Mouse (Mus musculus): ENCODE measurements around the gene Ripor1.
"Not testable (repeated sequence)": the region's sequence is repeated elsewhere in the genome, so short reads cannot be mapped to it uniquely, and the experiment has no call there.

Gene Ripor1

DNA sequence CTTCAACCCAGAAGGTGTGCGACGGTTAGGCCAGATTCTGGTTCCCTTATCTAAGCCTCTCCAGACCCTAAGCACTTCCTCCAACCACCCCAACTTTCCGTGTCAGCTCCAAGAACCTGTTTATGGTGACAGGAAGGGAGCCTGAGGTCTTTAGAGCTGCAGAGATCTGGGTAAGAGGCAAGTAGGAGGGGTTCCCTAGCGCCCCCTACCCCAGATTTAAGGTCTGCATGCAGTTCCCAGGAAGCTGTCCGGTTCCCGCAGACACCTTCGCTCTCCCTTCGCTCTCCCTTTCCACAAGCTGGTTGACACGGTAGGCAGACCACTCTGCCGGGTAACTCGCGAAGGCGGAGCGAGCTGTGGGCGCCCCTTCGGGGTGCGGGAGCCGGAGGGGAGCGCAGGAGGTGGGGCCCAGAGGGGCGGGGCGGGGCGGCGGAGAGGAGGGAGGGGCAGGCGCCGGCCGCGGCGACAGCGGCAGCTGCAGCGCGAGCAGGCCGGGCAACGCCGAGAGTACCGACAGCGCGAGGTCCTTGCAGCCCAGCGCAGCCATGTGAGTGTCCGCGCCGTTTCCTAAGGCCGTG, at the start of gene Ripor1:
TSS of gene Ripor1 (plus strand) at position 452 of the 578 bp plus-strand sequence.
- peak; percentile 84 for DNase-seq (ENCODE audit: low read depth, low spot score)

DNA sequence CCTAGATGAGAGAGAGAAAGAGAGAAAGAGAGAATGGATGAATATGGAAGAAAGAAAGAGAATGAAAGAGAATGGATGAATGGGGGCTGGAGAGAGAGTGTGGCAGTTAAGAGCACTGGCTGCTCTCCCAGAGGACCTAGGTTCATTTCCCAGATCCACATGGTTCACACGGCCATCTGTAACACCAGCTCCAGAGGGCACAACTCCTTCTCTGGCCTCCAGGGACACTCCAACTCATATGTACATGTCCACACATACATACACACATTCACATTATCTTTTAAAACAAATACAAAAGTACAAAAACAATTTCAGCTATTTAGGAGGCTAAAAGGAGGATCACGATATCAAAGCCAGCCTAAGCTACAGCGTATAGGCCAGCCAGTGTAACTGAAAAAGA, 42.2 kb upstream of the Ripor1 start:
- no peak for DNase-seq (ENCODE audit: low read depth, low spot score)

GRCm38 (mm10) chr8:105563871-105564270, 41.2 kb upstream of the Ripor1 start:
- DNase-seq (ENCODE audit: low read depth, low spot score), result no peak

GRCm38 (mm10) chr8:105564573-105565229, 40.4 kb upstream of the Ripor1 start:
- not testable (repeated sequence) for DNase-seq (ENCODE audit: low read depth, low spot score)

GRCm38 (mm10) chr8:105565401-105565881, 39.6 kb upstream of the Ripor1 start:
- peak; percentile 16 for DNase-seq (ENCODE audit: low read depth, low spot score)

DNA sequence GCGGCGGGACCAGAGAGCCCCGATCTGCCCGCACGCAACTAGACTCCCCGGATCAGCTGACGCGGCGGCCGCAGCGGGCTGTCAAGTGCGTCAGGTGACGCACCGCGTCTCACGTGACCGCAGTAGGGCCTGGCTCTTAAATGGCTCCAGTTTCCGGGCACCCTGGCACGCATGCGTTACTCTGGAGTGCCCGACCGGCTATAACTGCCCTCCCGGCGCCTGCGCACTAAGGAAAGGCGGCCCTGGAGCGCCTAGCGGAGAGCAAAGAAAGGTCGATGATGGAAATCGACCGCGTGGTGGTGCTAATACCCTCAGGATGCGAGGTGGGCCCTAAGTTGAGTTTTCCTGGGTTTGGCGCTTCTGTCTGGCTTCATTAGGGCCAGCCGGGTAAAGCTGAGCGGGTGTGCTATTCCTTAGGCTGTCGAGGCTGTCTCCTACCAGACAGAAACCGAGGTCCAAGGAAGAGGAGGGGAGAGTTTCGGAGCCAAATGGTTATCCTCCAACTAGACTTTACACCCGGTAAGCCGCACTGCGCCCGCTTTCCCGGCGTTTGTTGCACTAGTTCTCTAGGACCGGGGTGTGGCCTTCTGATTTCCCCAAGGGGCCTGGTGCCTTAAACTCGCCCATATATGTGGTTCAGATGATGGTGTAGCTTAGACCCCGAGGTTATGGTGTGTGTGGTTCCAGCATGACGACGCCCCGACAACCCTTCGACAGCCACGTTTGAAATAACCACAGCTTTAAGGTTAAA, 38.9 kb upstream of the Ripor1 start, which contains the start of gene Atp6v0d1:
TSS of gene Atp6v0d1 (minus strand) at position 96 of the 751 bp plus-strand sequence.
- DNase-seq (ENCODE audit: low read depth, low spot score), result peak; percentile 100

DNA sequence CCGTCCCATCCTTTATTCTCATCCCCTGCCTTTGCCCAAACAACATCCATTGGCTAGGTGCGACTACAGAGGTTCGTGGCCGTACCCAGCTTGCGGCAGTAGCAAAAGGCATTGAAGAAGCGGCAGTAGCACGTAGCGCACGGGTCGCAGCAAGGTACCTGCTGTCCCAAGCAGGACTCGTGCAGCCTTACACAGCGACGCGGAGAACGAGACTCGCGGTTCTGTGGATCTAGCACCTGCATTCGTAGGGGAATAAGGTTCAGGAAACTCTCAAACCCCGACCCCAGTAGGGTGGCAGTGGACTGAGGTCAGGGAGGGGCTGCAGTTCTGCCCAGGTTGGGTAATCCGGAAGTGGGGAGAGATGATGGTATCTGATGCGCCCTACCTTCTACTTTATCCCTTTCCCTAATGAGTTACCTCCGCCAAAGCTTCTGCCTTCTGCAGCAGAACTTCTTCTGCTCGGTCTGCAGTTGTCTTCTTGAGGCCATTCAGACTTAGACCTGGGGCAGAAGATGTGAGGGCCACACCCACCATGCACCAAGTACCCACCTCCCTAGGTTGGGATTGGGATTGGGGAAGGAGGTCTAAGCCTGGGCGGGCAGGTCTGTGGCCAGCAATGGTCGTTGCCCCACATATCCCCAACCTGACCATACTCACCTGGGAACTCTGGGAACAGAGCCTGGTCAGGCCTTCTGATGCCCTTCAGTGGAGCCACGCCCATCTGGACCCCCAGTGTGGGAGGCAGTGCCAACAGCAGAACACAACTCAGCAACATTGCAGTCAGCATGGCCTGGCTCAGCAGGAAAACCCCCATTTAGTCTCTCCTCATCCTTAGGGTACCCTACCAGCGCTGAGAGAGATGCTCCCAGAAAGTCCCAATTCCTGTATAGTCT, 38.1 kb upstream of the Ripor1 start:
- peak; percentile 23 for DNase-seq (ENCODE audit: low read depth, low spot score)

DNA sequence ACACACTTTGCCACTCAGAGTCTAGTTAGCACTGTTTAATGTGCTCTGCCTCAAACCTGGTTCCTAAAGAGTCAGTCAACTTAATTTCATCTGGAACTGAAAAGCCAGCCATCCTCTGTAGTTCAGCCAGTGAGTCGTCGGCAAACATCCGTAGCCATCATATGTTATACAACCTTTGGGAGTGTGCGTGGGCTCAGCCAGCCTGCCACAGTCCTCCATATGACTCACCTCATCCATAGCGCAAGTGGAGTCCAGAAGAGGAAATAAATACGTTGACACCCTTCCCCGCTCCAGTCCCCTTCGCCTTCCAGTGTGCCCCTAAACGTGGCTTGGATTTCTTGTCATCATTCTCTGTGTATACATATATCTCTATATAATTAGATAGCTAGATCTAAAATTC, 33.2 kb upstream of the Ripor1 start:
- DNase-seq (ENCODE audit: low read depth, low spot score), result no peak

- no peak for DNase-seq (ENCODE audit: low read depth, low spot score)
These were observed 31.6 kb upstream of the Ripor1 start for GRCm38 (mm10) chr8:105573427-105573826.

GRCm38 (mm10) chr8:105574741-105575140, 30.3 kb upstream of the Ripor1 start:
- DNase-seq (ENCODE audit: low read depth, low spot score), result no peak

GRCm38 (mm10) chr8:105575538-105575937, 29.5 kb upstream of the Ripor1 start:
- no peak for DNase-seq (ENCODE audit: low read depth, low spot score)

DNA sequence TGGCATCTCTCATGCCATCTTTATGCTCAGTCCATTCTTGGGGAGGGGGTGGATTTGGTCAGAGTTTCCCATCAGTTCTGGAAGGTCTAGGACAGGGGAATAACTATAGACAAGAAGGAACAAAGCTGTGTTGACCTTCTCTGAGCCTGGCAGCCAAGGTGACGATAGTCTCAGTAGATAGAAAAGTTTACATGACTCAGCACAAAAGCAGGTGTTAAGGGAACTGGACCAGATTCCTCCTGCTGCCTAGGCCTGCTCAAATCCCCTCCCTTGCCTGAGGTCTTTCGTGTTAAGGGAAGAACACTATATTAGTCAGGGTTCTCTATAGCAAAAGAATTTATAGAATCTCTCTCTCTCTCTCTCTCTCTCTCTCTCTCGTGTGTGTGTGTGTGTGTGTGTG, 25.3 kb upstream of the Ripor1 start:
- DNase-seq (ENCODE audit: low read depth, low spot score), result no peak

DNA sequence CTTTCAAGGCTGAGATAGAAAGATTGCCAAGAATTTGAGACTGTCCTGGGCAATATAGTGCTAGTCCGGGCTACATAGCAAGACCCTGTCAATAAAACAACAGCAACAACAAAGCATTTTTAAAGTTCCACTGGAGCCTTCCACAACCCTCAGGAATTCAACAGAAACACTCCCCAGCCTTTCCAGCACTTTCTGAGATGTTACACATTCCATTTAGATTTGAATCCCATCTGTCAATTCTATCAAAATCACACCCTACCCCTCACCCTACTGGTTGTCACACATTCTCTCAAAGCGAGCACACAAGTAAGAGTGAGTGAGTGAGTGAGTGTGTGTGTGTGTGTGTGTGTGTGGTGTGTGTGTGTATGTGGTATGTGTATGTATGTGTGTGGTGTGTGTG, 12.6 kb upstream of the Ripor1 start:
- no peak for DNase-seq (ENCODE audit: low read depth, low spot score)

DNA sequence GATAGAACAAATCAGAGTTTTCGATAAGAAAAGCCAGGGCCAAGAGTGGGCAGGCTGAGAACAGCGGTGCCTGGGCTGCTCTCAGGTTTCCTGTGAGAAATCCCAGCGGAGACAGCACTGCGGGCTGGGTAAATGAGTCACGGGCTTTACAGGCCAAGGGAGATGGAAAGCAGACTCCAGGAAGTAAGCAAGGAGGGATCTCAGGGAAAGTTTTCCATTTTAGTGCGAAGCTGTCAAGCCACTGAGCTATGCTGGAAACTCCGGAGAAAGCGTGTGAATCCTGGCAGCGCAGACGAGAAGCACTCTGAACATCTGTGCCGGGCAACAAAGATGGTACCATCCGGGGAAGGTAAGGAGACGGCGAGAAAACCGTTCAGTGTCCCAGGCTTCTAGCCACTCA, 11.2 kb upstream of the Ripor1 start:
- DNase-seq (ENCODE audit: low read depth, low spot score), result peak; percentile 59

- no peak for DNase-seq (ENCODE audit: low read depth, low spot score)
These were observed 10.4 kb upstream of the Ripor1 start for GRCm38 (mm10) chr8:105594451-105595242.

GRCm38 (mm10) chr8:105596362-105597034, 8.6 kb upstream of the Ripor1 start:
- peak; percentile 58 for DNase-seq (ENCODE audit: low read depth, low spot score)

DNA sequence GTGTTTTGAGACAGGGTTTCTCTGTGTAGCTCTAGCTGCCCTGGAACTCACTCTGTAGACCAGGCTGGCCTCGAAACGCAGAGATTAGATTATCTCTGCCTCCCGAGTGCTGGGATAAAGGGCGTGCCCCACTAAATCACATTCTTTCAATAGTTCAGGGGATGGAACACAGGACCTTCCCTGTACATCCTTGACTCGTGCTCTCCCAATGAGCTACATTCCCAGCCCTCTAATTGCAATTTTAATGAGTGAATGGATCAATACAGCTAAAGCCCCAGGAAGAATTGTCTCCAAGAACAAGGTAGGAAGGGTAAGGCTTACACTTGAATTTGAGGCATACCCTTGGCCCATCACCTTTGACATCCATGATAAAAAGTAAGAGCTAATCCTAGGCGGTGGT, 6.3 kb upstream of the Ripor1 start:
- no peak for DNase-seq (ENCODE audit: low read depth, low spot score)

GRCm38 (mm10) chr8:105601301-105601700, 3.8 kb upstream of the Ripor1 start:
- no peak for DNase-seq (ENCODE audit: low read depth, low spot score)

DNA sequence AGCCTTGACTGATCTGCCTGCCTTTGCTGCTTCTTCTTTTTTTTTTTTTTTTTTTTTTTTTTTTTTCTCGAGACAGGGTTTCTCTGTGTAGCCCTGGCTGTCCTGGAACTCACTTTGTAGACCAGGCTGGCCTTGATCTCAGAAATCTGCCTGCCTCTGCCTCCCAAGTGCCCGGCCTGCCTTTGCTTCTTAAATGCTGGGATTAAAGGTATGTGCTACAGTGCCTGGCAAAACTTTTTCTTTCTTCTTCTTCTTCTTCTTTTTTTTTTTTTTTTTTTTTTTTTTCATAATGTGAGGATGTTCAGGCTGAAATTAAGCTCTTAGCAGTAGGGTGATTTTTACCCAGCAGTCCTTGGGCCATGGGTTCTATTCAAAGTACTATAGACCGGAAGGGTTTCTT, 2.5 kb upstream of the Ripor1 start:
- not testable (repeated sequence) for DNase-seq (ENCODE audit: low read depth, low spot score)
